Mouse (Mus musculus) brain, embryonic 14.5 days (tissue): ENCODE measurements at regions not wholly inside any gene's neighbourhood (a gene's known extent, or its start where the extent isn't known, plus 50 kb on each side); places are given as distances from the start of the nearest gene placed in this dataset.

Experiments used
- CTCF ChIP-seq: fragments of 200-500 bp; IDR thresholded peaks from 2 replicates; pipeline ENCODE4 v1.5.1; 2012; ENCODE audit warnings: inconsistent platforms, mild to moderate bottlenecking, moderate library complexity, borderline replicate concordance; ENCODE audit not compliant: insufficient read depth, insufficient read length; ENCODE audit errors: extremely low read depth
- POLR2A ChIP-seq: fragments of 200-500 bp; IDR thresholded peaks from 2 replicates; pipeline ENCODE4 v1.6.1; 2012; ENCODE audit warnings: mild to moderate bottlenecking, inconsistent platforms, borderline replicate concordance; ENCODE audit not compliant: poor library complexity, insufficient read depth, insufficient read length, severe bottlenecking; ENCODE audit errors: extremely low read depth

DNA sequence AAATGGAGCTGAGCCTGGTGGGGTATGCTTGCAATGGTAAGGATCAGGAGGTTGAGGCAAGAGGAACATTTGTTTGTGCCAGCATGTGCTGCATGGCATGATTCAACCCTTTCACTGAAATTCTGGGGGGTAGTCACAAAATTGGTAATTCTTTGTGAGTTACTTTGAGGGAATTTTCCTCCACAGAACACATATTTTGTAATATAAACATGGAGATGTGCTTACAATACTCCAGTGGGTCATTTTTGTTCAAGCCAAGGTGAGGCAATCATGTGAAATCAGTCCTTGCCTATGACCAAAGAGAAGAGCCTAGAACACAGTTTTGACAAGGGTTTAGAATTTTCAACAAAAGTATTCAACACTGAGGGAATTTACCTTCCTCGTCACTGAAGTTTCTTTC lies 635.1 kb upstream of the Adgrl2 start:
- TF ChIP-seq CTCF (no peak), POLR2A (no peak)
